Mouse (Mus musculus) embryo, embryonic 9.5 days (tissue): Measurements from ENCODE around the gene Ppp1r37.
A peak's percentile ranks its signal among the peaks of the same experiment; 100 is the strongest.

Source experiments
- DNase-seq: peaks from one replicate; pipeline ENCODE4 v3.0.0-alpha.2; 2017; ENCODE audit errors: extremely low spot score

Gene Ppp1r37

DNA sequence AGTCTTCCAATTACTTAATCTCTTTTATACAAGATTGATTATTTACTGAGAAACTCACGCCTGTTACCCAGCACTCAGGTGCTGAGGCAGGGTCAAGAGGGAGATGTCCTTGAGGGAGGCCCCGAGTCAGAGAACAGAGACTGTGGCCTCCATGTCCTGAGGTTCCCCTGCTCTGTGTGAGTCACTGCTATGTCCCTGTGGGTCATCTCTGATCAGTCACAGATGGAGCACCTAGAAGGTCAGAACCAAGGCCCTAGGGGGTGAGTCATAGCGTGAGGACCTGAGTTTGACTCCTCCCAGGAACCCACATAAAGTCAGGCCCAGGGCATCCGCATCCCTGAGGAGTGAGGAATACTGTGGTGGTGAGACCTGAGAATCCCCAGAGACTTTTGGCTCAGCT lies 61.2 kb downstream of the Ppp1r37 start:
- DNase-seq: no peak

- no peak for DNase-seq
These were observed 62.2 kb downstream of the Ppp1r37 start for GRCm38 (mm10) chr7:19500420-19501363.

DNA sequence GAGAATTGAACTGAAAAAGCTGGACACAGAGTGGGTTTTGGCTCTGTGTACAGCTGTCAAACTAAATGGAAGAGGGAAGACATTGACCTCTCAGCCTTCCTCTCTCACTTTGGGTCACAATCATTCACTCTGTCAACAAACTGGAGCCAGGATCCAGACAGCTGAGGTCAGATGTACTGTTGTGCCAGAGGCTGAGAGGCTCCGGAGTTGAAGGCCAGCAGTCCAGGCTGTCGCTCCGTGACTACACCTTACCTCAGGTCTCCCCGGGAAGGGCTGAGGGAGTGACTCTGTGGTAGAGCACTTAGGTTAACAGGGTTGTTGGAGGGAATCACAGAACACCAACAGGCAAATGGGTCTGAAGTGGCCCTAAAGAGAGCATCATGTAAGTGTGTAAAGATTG lies 64.5 kb downstream of the Ppp1r37 start:
- no peak for DNase-seq

GRCm38 (mm10) chr7:19496214-19496555 lies 66.7 kb downstream of the Ppp1r37 start:
- no peak for DNase-seq

DNA sequence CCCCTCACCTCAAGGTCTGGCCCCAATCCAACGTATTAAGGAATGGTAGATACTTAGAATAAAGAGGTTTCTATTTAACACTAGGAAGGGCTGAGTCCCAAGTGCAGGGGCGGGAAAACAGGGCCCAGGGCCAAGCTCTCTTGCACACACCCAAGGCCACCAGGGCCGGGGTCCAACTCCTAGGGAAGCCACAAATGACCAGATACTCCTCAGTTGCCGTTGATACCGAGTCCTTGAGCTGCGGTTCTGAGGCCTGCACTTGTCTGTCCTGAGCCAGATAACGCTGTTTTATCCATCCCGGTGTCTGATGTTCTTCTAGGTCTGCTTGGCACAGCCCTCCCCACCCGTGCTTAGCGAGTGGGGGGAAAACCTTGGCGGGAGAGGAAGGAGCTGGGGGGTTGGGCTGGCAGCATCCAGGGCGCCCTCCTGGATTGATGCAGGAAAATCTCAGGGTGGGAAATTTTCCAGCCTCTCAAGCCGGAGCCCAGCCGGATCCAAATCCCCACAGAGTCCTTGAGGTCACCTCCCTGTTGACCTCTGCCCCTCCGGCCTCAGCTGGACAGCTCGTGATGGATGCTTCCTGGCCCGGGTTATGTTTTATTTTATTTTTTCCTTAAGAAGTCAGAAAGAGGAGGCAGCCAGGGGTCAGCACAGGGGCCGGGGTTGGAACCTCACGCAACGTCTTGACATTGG lies 67.2 kb downstream of the Ppp1r37 start:
- peak; percentile 41 for DNase-seq

DNA sequence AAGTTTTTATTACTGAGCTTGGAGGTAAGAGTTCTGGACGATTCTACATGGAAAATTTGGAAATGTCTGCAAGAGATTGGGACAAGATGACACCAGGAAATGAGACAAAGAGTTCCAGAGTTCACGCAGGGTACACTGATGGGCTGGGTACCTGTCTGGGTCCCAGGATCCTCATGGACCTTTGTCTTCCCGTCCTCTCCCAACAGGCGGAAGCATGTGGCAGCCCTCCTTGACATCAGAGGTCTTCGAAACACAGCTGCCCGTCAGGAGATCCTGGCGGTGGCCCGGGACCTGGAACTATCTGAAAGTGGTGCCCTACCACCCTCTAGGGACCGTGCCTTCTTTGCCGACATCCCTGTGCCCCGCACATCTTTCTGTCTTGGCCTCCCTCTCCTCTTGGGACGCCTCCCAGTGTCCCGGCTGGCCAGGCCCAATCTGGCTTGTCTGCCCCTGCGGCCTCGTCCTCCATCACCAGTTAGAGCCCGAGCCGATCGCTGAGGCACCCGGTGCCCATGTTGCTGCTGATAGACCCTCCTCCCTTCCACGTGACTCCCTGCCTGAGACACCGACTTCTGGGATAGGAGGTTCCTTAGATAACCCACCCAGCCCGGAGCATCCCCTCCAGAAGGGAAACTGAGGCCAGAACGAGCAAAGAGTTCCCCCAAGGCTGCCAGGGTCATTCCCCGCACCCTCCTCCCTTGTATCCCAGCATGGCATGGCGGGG lies 68.0 kb downstream of the Ppp1r37 start:
- DNase-seq: no peak

GRCm38 (mm10) chr7:19491731-19492130 lies 71.1 kb downstream of the Ppp1r37 start:
- peak; percentile 45 for DNase-seq

DNA sequence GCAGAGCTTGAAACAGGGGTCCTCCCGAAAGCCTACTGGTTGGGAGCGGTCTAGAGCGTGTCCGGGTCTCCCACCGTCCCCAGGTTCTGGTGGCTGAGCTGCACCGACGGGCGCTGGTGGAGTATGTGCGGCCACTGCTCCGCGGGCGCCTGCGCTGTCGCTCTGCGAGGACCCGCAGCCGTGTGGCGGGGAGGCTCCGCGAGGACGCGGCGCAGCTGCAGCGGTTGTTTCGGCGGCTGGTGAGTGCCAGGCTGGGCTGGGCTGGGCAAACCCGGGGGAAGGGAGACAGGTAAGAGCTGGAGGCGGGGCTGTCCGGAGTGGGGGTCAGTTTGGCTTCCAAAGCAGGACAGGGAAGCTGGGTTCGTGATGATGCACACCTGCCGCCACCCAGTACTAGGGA lies 73.4 kb downstream of the Ppp1r37 start:
- no peak for DNase-seq

GRCm38 (mm10) chr7:19486549-19486948 lies 76.3 kb downstream of the Ppp1r37 start:
- DNase-seq: no peak

GRCm38 (mm10) chr7:19485488-19485887 lies 77.4 kb downstream of the Ppp1r37 start:
- DNase-seq: no peak

DNA sequence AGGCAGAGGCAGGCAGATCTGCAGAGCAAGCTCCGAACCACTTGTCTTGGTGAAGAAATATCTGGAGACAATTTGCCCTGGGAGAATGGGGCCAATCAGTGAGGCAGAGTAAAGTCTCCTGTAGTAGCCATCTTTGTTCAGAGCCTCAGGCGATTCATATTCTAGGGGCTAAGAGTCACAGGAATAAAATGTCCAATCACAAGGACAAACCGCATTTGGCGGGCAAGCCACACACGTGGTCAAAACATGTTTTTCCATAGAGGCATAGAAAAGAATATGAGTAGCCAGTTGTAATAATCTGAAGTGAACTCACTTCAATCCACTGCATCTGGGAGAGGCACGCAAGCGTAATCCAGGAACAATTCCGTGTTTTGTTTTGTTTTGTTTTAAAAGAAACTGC lies 79.6 kb downstream of the Ppp1r37 start:
- no peak for DNase-seq
